Mouse (Mus musculus) limb, embryonic 14.5 days (tissue): ENCODE results near the gene 1700019N19Rik. TPM values are rescaled to one million over a fixed set of nuclear protein-coding genes. Genes with fewer than 3 reads are reported as not detected.

Experiments used
- ATAC-seq: fragments of 200-750 bp; cut with Nextera tagmentation; 2 replicates; pipeline ENCODE4 v1.8.0; 2017; ENCODE audit warnings: low read depth, moderate number of reproducible peaks, moderate TSS enrichment; ENCODE audit not compliant: low FRiP score
- DNase-seq: peaks from one replicate; pipeline ENCODE4 v3.0.0-alpha.2; 2015; ENCODE audit warnings: low spot score
- H3K27ac ChIP-seq: fragments of 300-500 bp; sonication (generic); replicated peaks from 2 replicates; pipeline ENCODE4 v1.5.1; 2014; ENCODE audit warnings: low read depth, mild to moderate bottlenecking, low read length, moderate library complexity, mixed read lengths
- H3K27me3 ChIP-seq: fragments of 300-500 bp; sonication (generic); 2 replicates; pipeline ENCODE4 v1.6.1; 2014; ENCODE audit warnings: low read length, mixed read lengths; ENCODE audit not compliant: control insufficient read depth, insufficient read depth
- H3K36me3 ChIP-seq: fragments of 300-500 bp; sonication (generic); 2 replicates; pipeline ENCODE4 v1.6.1; 2014; ENCODE audit warnings: mild to moderate bottlenecking, low read length, moderate library complexity, mixed read lengths; ENCODE audit not compliant: control insufficient read depth, insufficient read depth
- H3K4me1 ChIP-seq: fragments of 300-500 bp; sonication (generic); 2 replicates; pipeline ENCODE4 v1.6.1; 2014; ENCODE audit warnings: antibody characterized with exemption, low read length, mixed read lengths; ENCODE audit not compliant: control insufficient read depth, insufficient read depth
- H3K4me2 ChIP-seq: fragments of 300-500 bp; sonication (generic); replicated peaks from 2 replicates; pipeline ENCODE4 v1.6.1; 2014; ENCODE audit warnings: low read depth, mild to moderate bottlenecking, low read length, moderate library complexity; ENCODE audit not compliant: severe bottlenecking
- H3K4me3 ChIP-seq: fragments of 300-500 bp; sonication (generic); replicated peaks from 2 replicates; pipeline ENCODE4 v1.5.1; 2014; ENCODE audit warnings: low read length
- H3K9ac ChIP-seq: fragments of 300-500 bp; sonication (generic); 2 replicates; pipeline ENCODE4 v1.6.1; 2014; ENCODE audit warnings: mild to moderate bottlenecking, low read depth, low read length, moderate library complexity; ENCODE audit not compliant: severe bottlenecking
- H3K9me3 ChIP-seq: fragments of 300-500 bp; sonication (generic); 2 replicates; pipeline ENCODE4 v1.6.1; 2016; ENCODE audit warnings: low read length; ENCODE audit not compliant: control insufficient read depth
- POLR2A ChIP-seq: fragments of 200-500 bp; IDR thresholded peaks from 2 replicates; pipeline ENCODE4 v1.8.0; 2012; ENCODE audit warnings: inconsistent platforms, mild to moderate bottlenecking, moderate library complexity, borderline replicate concordance; ENCODE audit not compliant: insufficient read depth, insufficient read length; ENCODE audit errors: extremely low read depth
- WGBS: fragments of 180-500 bp; shearing (Covaris S2); extraction: QIAGEN DNeasy Blood & Tissue Kit; methylation state at CpG from one replicate; pipeline ENCODE4 v1.1.7; 2014; 5-methylcytosine and 5-hydroxymethylcytosine counted together
- polyA plus RNA-seq, 2 experiments: library from polyadenylated mRNA; depleted of rRNA in 1 of 2; stranded (reverse) in 1 of 2; unstranded in 1 of 2; fragments of >200 nt; fragmentation: Nextera tagmentation in 1 of 2; extraction: Ambion mirVana in 1 of 2; gene quantifications; 2 replicates each; pipeline versions ENCODE4 v1.2.1 to v1.2.3; 2012 to 2014

1700019N19Rik gene
- polyA plus RNA-seq, 2 experiments: not detected

- Histone ChIP-seq H3K9ac (no peak overlapping the region), H3K27ac (no peak overlapping the region), H3K36me3 (no peaks in the 10 kb centered on the region), H3K4me2 (no peak overlapping the region), H3K9me3 (no peaks in the 10 kb centered on the region), H3K4me1 (peaks cover 8% of the 10 kb centered on the region; the same call in 1 of the 2 replicates), H3K27me3 (no peaks in the 10 kb centered on the region), H3K4me3 (no peak overlapping the region)
- ATAC-seq (no peak), DNase-seq (no peak)
- 54% methylated on average over 17 of the region's 17 CpGs for WGBS
- TF ChIP-seq POLR2A: no peak
These were observed 22.3 kb upstream of the 1700019N19Rik start for GRCm38 (mm10) chr19:58816453-58817041.

- peaks cover 8% of the 10 kb centered on the region; the same call in 1 of the 2 replicates for H3K4me1 ChIP-seq
- 82% methylated on average over 13 of the region's 13 CpGs for WGBS
- H3K4me2 ChIP-seq: no peak overlapping the region
- no peaks in the 10 kb centered on the region for H3K27me3 ChIP-seq
- no peak overlapping the region for H3K27ac ChIP-seq
- H3K9ac ChIP-seq: no peak overlapping the region
- no peaks in the 10 kb centered on the region for H3K36me3 ChIP-seq
- no peak for TF ChIP-seq POLR2A
- H3K9me3 ChIP-seq: no peaks in the 10 kb centered on the region
- DNase-seq (no peak), ATAC-seq (no peak)
- no peak overlapping the region for H3K4me3 ChIP-seq
These were observed 21.1 kb upstream of the 1700019N19Rik start for GRCm38 (mm10) chr19:58815179-58815922.

- ATAC-seq (no peak), DNase-seq (no peak)
- Histone ChIP-seq H3K4me1 (no peaks in the 10 kb centered on the region), H3K36me3 (no peaks in the 10 kb centered on the region), H3K27ac (no peak overlapping the region), H3K9me3 (no peaks in the 10 kb centered on the region), H3K4me3 (no peak overlapping the region), H3K4me2 (no peak overlapping the region), H3K9ac (no peak overlapping the region), H3K27me3 (no peaks in the 10 kb centered on the region)
- TF ChIP-seq POLR2A: no peak
- 72% methylated on average over 5 of the region's 5 CpGs for WGBS
These were observed 16.3 kb upstream of the 1700019N19Rik start for GRCm38 (mm10) chr19:58810536-58810935.

- Histone ChIP-seq H3K4me3 (no peak overlapping the region), H3K36me3 (no peaks in the 10 kb centered on the region), H3K9ac (no peak overlapping the region), H3K4me1 (no peaks in the 10 kb centered on the region), H3K27ac (no peak overlapping the region), H3K9me3 (no peaks in the 10 kb centered on the region), H3K4me2 (no peak overlapping the region), H3K27me3 (no peaks in the 10 kb centered on the region)
- no peak for TF ChIP-seq POLR2A
- 75% methylated on average over 6 of the region's 6 CpGs for WGBS
- DNase-seq (no peak), ATAC-seq (no peak)
These were observed 14.6 kb upstream of the 1700019N19Rik start for GRCm38 (mm10) chr19:58808864-58809263.

- peak; percentile 63 for DNase-seq
These were observed 12.1 kb upstream of the 1700019N19Rik start for GRCm38 (mm10) chr19:58806364-58806763.

More at GRCm38 (mm10) chr19:58806364-58806763, 12.1 kb upstream of the 1700019N19Rik start:
- Histone ChIP-seq H3K9me3 (no peaks in the 10 kb centered on the region), H3K4me2 (no peak overlapping the region), H3K9ac (no peak overlapping the region), H3K36me3 (no peaks in the 10 kb centered on the region), H3K4me3 (no peak overlapping the region), H3K27ac (no peak overlapping the region), H3K27me3 (no peaks in the 10 kb centered on the region), H3K4me1 (no peaks in the 10 kb centered on the region)
- no peak for TF ChIP-seq POLR2A
- 0% methylated on average over 3 of the region's 3 CpGs for WGBS
- ATAC-seq: no peak
